Mouse (Mus musculus): ENCODE data around the gene Cdyl. TPM values are rescaled to one million over a fixed set of nuclear protein-coding genes. Genes with fewer than 3 reads are reported as not detected.

Cdyl gene
- polyA plus RNA-seq, 1 experiment = 10.9 TPM

- Histone ChIP-seq H3ac (ENCODE audit: control insufficient read depth, insufficient read length) (no peak overlapping the region), H3K4me3 (no peak overlapping the region), H3K27me3 (ENCODE audit: control insufficient read depth, insufficient read depth, insufficient read length) (no peaks in the 10 kb centered on the region), H3K36me3 (ENCODE audit: control insufficient read depth, insufficient read depth) (no peaks in the 10 kb centered on the region), H3K4me2 (ENCODE audit: low read depth) (no peak overlapping the region), H3K79me2 (ENCODE audit: control insufficient read depth, insufficient read depth) (peaks cover 75% of the 10 kb centered on the region)
- TF ChIP-seq USF1 (IDR thresholded peaks at IDR 0.05; ENCODE audit: low read depth) (no peak), TCF12 (IDR thresholded peaks at IDR 0.05; ENCODE audit: insufficient read depth, poor library complexity, severe bottlenecking) (no peak), REST (IDR thresholded peaks at IDR 0.05; ENCODE audit: insufficient read depth, insufficient read length) (no peak), MYOD1 (IDR thresholded peaks at IDR 0.05; ENCODE audit: control insufficient read depth in 1 of 3, insufficient read length in 2 of 3, low read depth in 2 of 3) (no peak), E2F4 (IDR thresholded peaks at IDR 0.05; ENCODE audit: insufficient read depth) (no peak), POLR2A (IDR thresholded peaks at IDR 0.05; ENCODE audit: insufficient read length, low read depth) (no peak), CEBPB (IDR thresholded peaks at IDR 0.05; ENCODE audit: insufficient read depth, poor library complexity, severe bottlenecking) (no peak), TCF3 (IDR thresholded peaks at IDR 0.05; ENCODE audit: insufficient read length, low read depth) (no peak), POLR2AphosphoS2 (IDR thresholded peaks at IDR 0.05; ENCODE audit: insufficient read length, low read depth) (no peak), MYOG (IDR thresholded peaks at IDR 0.05; ENCODE audit: control insufficient read depth in 1 of 3, insufficient read depth in 1 of 3, insufficient read length in 2 of 3, low read depth in 2 of 3) (no peak), MAX (IDR thresholded peaks at IDR 0.05; ENCODE audit: low read depth) (no peak), SRF (IDR thresholded peaks at IDR 0.05; ENCODE audit: control insufficient read depth, insufficient read length, low read depth) (no peak)
Measured at GRCm38 (mm10) chr13:35786726-35787399, 127.2 kb downstream of the Cdyl start.

DNA sequence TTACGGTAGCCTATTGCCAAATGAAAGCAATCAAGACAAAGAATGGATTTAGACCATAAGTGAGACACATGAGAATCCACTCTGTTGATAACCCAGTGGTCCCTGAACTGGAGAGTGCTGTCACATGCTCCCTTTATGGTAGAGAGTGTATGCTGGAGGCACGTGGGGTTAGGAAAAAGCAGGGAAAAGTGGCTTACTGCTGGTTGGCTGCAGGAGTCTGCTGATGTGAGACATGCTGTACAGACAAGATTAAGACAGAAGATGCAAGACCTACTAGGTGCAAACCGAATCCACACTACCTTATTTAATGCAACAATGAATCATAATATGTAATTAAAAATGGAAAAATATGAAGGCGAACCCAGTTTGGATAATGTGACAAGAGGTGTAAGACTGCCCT lies 129.9 kb downstream of the Cdyl start:
- no peaks in the 10 kb centered on the region for H3K36me3 ChIP-seq (ENCODE audit: control insufficient read depth, insufficient read depth)
- no peaks in the 10 kb centered on the region for H3K27me3 ChIP-seq (ENCODE audit: control insufficient read depth, insufficient read depth, insufficient read length)
- peaks cover 72% of the 10 kb centered on the region for H3K79me2 ChIP-seq (ENCODE audit: control insufficient read depth, insufficient read depth)
- H3K4me3 ChIP-seq = no peak overlapping the region
- no peak overlapping the region for H3ac ChIP-seq (ENCODE audit: control insufficient read depth, insufficient read length)
- TF ChIP-seq SRF (IDR thresholded peaks at IDR 0.05; ENCODE audit: control insufficient read depth, insufficient read length, low read depth) (no peak), TCF12 (IDR thresholded peaks at IDR 0.05; ENCODE audit: insufficient read depth, poor library complexity, severe bottlenecking) (no peak), TCF3 (IDR thresholded peaks at IDR 0.05; ENCODE audit: insufficient read length, low read depth) (no peak), MYOD1 (IDR thresholded peaks at IDR 0.05; ENCODE audit: control insufficient read depth in 1 of 3, insufficient read length in 2 of 3, low read depth in 2 of 3) (no peak), USF1 (IDR thresholded peaks at IDR 0.05; ENCODE audit: low read depth) (no peak)
- no peak overlapping the region for H3K4me2 ChIP-seq (ENCODE audit: low read depth)

GRCm38 (mm10) chr13:35790431-35790830 lies 130.8 kb downstream of the Cdyl start:
- Histone ChIP-seq H3K36me3 (ENCODE audit: control insufficient read depth, insufficient read depth) (no peaks in the 10 kb centered on the region), H3K4me2 (ENCODE audit: low read depth) (no peak overlapping the region)
- TF ChIP-seq MYOD1 (IDR thresholded peaks at IDR 0.05; ENCODE audit: control insufficient read depth in 1 of 3, insufficient read length in 2 of 3, low read depth in 2 of 3) = no peak
- TF ChIP-seq MAX (IDR thresholded peaks at IDR 0.05; ENCODE audit: low read depth) = no peak
- no peak for TF ChIP-seq MYOG (IDR thresholded peaks at IDR 0.05; ENCODE audit: control insufficient read depth in 1 of 3, insufficient read depth in 1 of 3, insufficient read length in 2 of 3, low read depth in 2 of 3)
- TF ChIP-seq POLR2A (IDR thresholded peaks at IDR 0.05; ENCODE audit: insufficient read length, low read depth) = no peak
- TF ChIP-seq E2F4 (IDR thresholded peaks at IDR 0.05; ENCODE audit: insufficient read depth) = no peak
- no peak for TF ChIP-seq CEBPB (IDR thresholded peaks at IDR 0.05; ENCODE audit: insufficient read depth, poor library complexity, severe bottlenecking)
- no peak for TF ChIP-seq USF1 (IDR thresholded peaks at IDR 0.05; ENCODE audit: low read depth)
- TF ChIP-seq POLR2AphosphoS2 (IDR thresholded peaks at IDR 0.05; ENCODE audit: insufficient read length, low read depth) = no peak

DNA sequence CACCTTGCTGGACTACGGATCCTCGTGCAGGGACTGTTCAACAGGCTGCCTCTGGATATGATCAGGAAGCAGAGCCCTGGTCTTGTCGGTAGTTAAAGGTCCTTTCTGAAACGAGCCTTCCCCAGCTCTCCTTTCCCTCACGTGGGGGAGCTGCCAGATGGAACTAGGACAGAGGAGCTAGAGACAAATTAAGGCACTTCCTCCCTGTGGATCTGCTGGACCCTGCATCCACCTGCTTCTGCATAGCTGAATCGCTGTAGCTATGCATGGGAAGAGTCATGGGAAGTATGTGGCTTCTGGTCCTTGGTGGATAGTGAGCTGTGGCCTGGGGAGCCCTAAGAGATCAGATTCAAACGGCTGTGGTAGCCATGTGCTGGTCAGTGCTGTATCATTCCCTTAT lies 134.7 kb downstream of the Cdyl start:
- Histone ChIP-seq H3K79me2 (ENCODE audit: control insufficient read depth, insufficient read depth) (peaks cover 63% of the 10 kb centered on the region), H3K36me3 (ENCODE audit: control insufficient read depth, insufficient read depth) (no peaks in the 10 kb centered on the region), H3ac (ENCODE audit: control insufficient read depth, insufficient read length) (no peak overlapping the region), H3K4me2 (ENCODE audit: low read depth) (no peak overlapping the region), H3K4me3 (no peak overlapping the region), H3K27me3 (ENCODE audit: control insufficient read depth, insufficient read depth, insufficient read length) (no peaks in the 10 kb centered on the region)
- no peak for TF ChIP-seq POLR2A (IDR thresholded peaks at IDR 0.05; ENCODE audit: insufficient read length, low read depth)
- TF ChIP-seq MYOD1 (IDR thresholded peaks at IDR 0.05; ENCODE audit: control insufficient read depth in 1 of 3, insufficient read length in 2 of 3, low read depth in 2 of 3) = peak in 1 of 3 experiments; percentile 27

More at GRCm38 (mm10) chr13:35790431-35790830, 130.8 kb downstream of the Cdyl start:
- H3K27me3 ChIP-seq (ENCODE audit: control insufficient read depth, insufficient read depth, insufficient read length) = no peaks in the 10 kb centered on the region
- no peak overlapping the region for H3ac ChIP-seq (ENCODE audit: control insufficient read depth, insufficient read length)
- no peak overlapping the region for H3K4me3 ChIP-seq
- peaks cover 65% of the 10 kb centered on the region for H3K79me2 ChIP-seq (ENCODE audit: control insufficient read depth, insufficient read depth)

DNA sequence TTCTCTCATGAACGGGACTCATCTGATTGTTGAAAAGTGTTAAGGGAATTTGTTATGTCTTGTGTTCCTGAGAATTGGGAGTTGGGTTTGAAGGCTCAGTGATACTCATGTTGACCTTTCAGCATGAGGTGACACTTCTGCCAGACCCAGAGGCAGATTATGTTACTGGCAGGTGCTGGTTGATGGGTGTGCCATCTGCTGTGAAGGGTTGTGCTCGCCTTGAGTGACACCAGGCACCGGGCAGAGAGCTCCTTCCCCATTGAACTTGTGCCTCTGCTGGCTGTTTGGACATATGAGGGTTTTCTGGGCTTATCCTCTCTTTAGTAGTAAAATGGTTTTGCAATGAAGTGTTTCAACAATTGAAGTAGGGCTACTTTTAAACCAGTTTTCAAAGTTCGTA lies 135.1 kb downstream of the Cdyl start:
- TF ChIP-seq POLR2A (IDR thresholded peaks at IDR 0.05; ENCODE audit: insufficient read length, low read depth) (no peak), POLR2AphosphoS2 (IDR thresholded peaks at IDR 0.05; ENCODE audit: insufficient read length, low read depth) (no peak), MYOD1 (IDR thresholded peaks at IDR 0.05; ENCODE audit: control insufficient read depth in 1 of 3, insufficient read length in 2 of 3, low read depth in 2 of 3) (peak; percentile 39 to 94 (median 46)), MYOG (IDR thresholded peaks at IDR 0.05; ENCODE audit: control insufficient read depth in 1 of 3, insufficient read depth in 1 of 3, insufficient read length in 2 of 3, low read depth in 2 of 3) (peak in 2 of 3 experiments; percentile 61 to 81), TCF12 (IDR thresholded peaks at IDR 0.05; ENCODE audit: insufficient read depth, poor library complexity, severe bottlenecking) (peak; percentile 7), TCF3 (IDR thresholded peaks at IDR 0.05; ENCODE audit: insufficient read length, low read depth) (peak; percentile 37)
- no peaks in the 10 kb centered on the region for H3K36me3 ChIP-seq (ENCODE audit: control insufficient read depth, insufficient read depth)
- H3ac ChIP-seq (ENCODE audit: control insufficient read depth, insufficient read length) = no peak overlapping the region
- H3K27me3 ChIP-seq (ENCODE audit: control insufficient read depth, insufficient read depth, insufficient read length) = no peaks in the 10 kb centered on the region
- peaks cover 58% of the 10 kb centered on the region for H3K79me2 ChIP-seq (ENCODE audit: control insufficient read depth, insufficient read depth)
- H3K4me2 ChIP-seq (ENCODE audit: low read depth) = no peak overlapping the region
- H3K4me3 ChIP-seq = no peak overlapping the region
